Mouse (Mus musculus) testis, adult 2 months (tissue): ENCODE data around the gene 2610318N02Rik. TPM values are rescaled to one million over a fixed set of nuclear protein-coding genes. Genes with fewer than 3 reads are reported as not detected.
A peak's percentile ranks its signal among the peaks of the same experiment; 100 is the strongest.

Source experiments
- H3K27ac ChIP-seq: fragments of 200-500 bp; 2 replicates; pipeline ENCODE4 v1.5.1; 2012; ENCODE audit warnings: low read depth, low read length; ENCODE audit not compliant: control insufficient read depth, insufficient read depth
- H3K27me3 ChIP-seq: fragments of 200-500 bp; 2 replicates; pipeline ENCODE4 v1.6.1; 2012; ENCODE audit warnings: mild to moderate bottlenecking, low read length, moderate library complexity; ENCODE audit not compliant: control insufficient read depth, insufficient read depth
- H3K36me3 ChIP-seq: fragments of 200-500 bp; 2 replicates; pipeline ENCODE4 v1.6.1; 2012; ENCODE audit warnings: mild to moderate bottlenecking, low read length; ENCODE audit not compliant: control insufficient read depth, insufficient read depth
- H3K4me1 ChIP-seq: fragments of 200-500 bp; 2 replicates; pipeline ENCODE4 v1.6.1; 2012; ENCODE audit warnings: low read length; ENCODE audit not compliant: control insufficient read depth, insufficient read depth
- H3K4me3 ChIP-seq: fragments of 200-500 bp; 2 replicates; pipeline ENCODE4 v1.5.1; 2012; ENCODE audit warnings: low read depth, mild to moderate bottlenecking, low read length, moderate library complexity, mixed read lengths; ENCODE audit not compliant: control insufficient read depth
- CTCF ChIP-seq: fragments of 200-500 bp; IDR thresholded peaks from 2 replicates; pipeline ENCODE4 v1.5.1; 2012; ENCODE audit warnings: low read depth, mild to moderate bottlenecking, inconsistent platforms, low read length, moderate library complexity; ENCODE audit not compliant: control insufficient read depth, insufficient read depth, insufficient replicate concordance
- POLR2A ChIP-seq: fragments of 200-500 bp; IDR thresholded peaks from 2 replicates; pipeline ENCODE4 v1.6.1; 2012; ENCODE audit warnings: low read depth, mild to moderate bottlenecking, inconsistent platforms, low read length, moderate library complexity; ENCODE audit not compliant: control insufficient read depth
- polyA plus RNA-seq: library from polyadenylated mRNA; depleted of rRNA; stranded (reverse); fragments of >200 nt; gene quantifications from 2 replicates; pipeline ENCODE4 v1.2.3, GENCODE M21; 2012

The 2610318N02Rik gene
- polyA plus RNA-seq, 1 experiment: 3,682 TPM

- Histone ChIP-seq H3K27ac (peak overlapping the region; percentile 95), H3K4me1 (peaks cover 11% of the 10 kb centered on the region), H3K36me3 (no peaks in the 10 kb centered on the region; the same call in 1 of the 2 replicates), H3K4me3 (peak overlapping the region; percentile 97), H3K27me3 (no peaks in the 10 kb centered on the region)
- TF ChIP-seq CTCF (peak; percentile 11; the same call in 1 of the 2 replicates), POLR2A (peak; percentile 55; the same call in 1 of the 2 replicates)
Measured at GRCm38 (mm10) chr16:17131191-17132088, 6.5 kb upstream of the 2610318N02Rik start.

GRCm38 (mm10) chr16:17127292-17127691 lies 2.3 kb upstream of the 2610318N02Rik start:
- Histone ChIP-seq H3K4me1 (peaks cover 19% of the 10 kb centered on the region), H3K27ac (no peak overlapping the region), H3K4me3 (no peak overlapping the region), H3K27me3 (no peaks in the 10 kb centered on the region), H3K36me3 (no peaks in the 10 kb centered on the region; the same call in 1 of the 2 replicates)
- TF ChIP-seq POLR2A: no peak
- TF ChIP-seq CTCF: peak; percentile 54; the same call in 1 of the 2 replicates

- Histone ChIP-seq H3K4me3 (peak overlapping the region; percentile 71), H3K27me3 (no peaks in the 10 kb centered on the region), H3K36me3 (no peaks in the 10 kb centered on the region), H3K4me1 (peaks cover 12% of the 10 kb centered on the region), H3K27ac (no peak overlapping the region)
- TF ChIP-seq POLR2A (no peak), CTCF (no peak)
Measured at GRCm38 (mm10) chr16:17124119-17124870, 672 bp downstream of the 2610318N02Rik start.

- H3K4me1 ChIP-seq: peaks cover 12% of the 10 kb centered on the region
- TF ChIP-seq CTCF (no peak), POLR2A (peak; percentile 85; the same call in 1 of the 2 replicates)
- H3K27me3 ChIP-seq: no peaks in the 10 kb centered on the region
- peak overlapping the region; percentile 86 for H3K4me3 ChIP-seq
- H3K27ac ChIP-seq: peak overlapping the region; percentile 69
- H3K36me3 ChIP-seq: no peaks in the 10 kb centered on the region
Measured at GRCm38 (mm10) chr16:17121569-17121968, 3.4 kb downstream of the 2610318N02Rik start.

- no peak overlapping the region for H3K27ac ChIP-seq
- no peak overlapping the region for H3K4me3 ChIP-seq
- H3K27me3 ChIP-seq: no peaks in the 10 kb centered on the region
- no peak for TF ChIP-seq CTCF
- no peak for TF ChIP-seq POLR2A
- H3K36me3 ChIP-seq: no peaks in the 10 kb centered on the region
- H3K4me1 ChIP-seq: peaks cover 3% of the 10 kb centered on the region
Measured at GRCm38 (mm10) chr16:17117309-17117799, 7.6 kb downstream of the 2610318N02Rik start.

- peak within 1 kb of the TSS; percentile 93 for H3K4me3 ChIP-seq
- TF ChIP-seq POLR2A: peak; percentile 78
- TF ChIP-seq CTCF: no peak
- peak within 1 kb of the TSS; percentile 84 for H3K27ac ChIP-seq
- peaks cover 2% of the 10 kb centered on the region for H3K4me1 ChIP-seq
- no peaks in the 10 kb centered on the region for H3K27me3 ChIP-seq
- H3K36me3 ChIP-seq: no peaks in the 10 kb centered on the region; the same call in 1 of the 2 replicates
Measured at GRCm38 (mm10) chr16:17110771-17111743, 13.9 kb downstream of the 2610318N02Rik start, which contains the start of gene Ppil2. Gene Ppil2, minus strand, starts transcription at chr16:17111257.
